Mouse (Mus musculus) limb, embryonic 13.5 days (tissue): ENCODE results near the gene Grik4. TPM values are rescaled to one million over a fixed set of nuclear protein-coding genes. Genes with fewer than 3 reads are reported as not detected.

ENCODE experiments used
- ATAC-seq: fragments of 200-750 bp; cut with Nextera tagmentation; 2 replicates; pipeline ENCODE4 v1.8.0; 2017; ENCODE audit warnings: low read depth, moderate number of reproducible peaks, moderate TSS enrichment; ENCODE audit not compliant: low FRiP score
- H3K27ac ChIP-seq: fragments of 300-500 bp; sonication (generic); 2 replicates; pipeline ENCODE4 v1.5.1; 2015; ENCODE audit warnings: inconsistent platforms, mild to moderate bottlenecking, moderate library complexity
- H3K27me3 ChIP-seq: fragments of 300-500 bp; sonication (generic); 2 replicates; pipeline ENCODE4 v1.6.1; 2015; ENCODE audit warnings: mild to moderate bottlenecking, inconsistent platforms
- H3K36me3 ChIP-seq: fragments of 300-500 bp; sonication (generic); 2 replicates; pipeline ENCODE4 v1.6.1; 2015; ENCODE audit warnings: inconsistent platforms, mild to moderate bottlenecking, moderate library complexity
- H3K4me1 ChIP-seq: fragments of 300-500 bp; sonication (generic); 2 replicates; pipeline ENCODE4 v1.6.1; 2015; ENCODE audit warnings: inconsistent platforms
- H3K4me2 ChIP-seq: fragments of 300-500 bp; sonication (generic); replicated peaks from 2 replicates; pipeline ENCODE4 v1.6.1; 2015; ENCODE audit warnings: inconsistent platforms, mild to moderate bottlenecking, moderate library complexity
- H3K4me3 ChIP-seq: fragments of 300-500 bp; sonication (generic); 2 replicates; pipeline ENCODE4 v1.5.1; 2015; ENCODE audit warnings: moderate library complexity, mild to moderate bottlenecking, inconsistent platforms
- H3K9ac ChIP-seq: fragments of 300-500 bp; sonication (generic); 2 replicates; pipeline ENCODE4 v1.6.1; 2015; ENCODE audit warnings: mild to moderate bottlenecking, inconsistent platforms
- H3K9me3 ChIP-seq: fragments of 300-500 bp; sonication (generic); 2 replicates; pipeline ENCODE4 v1.6.1; 2016; ENCODE audit warnings: inconsistent platforms
- WGBS: fragments of 180-500 bp; shearing (Covaris S2); methylation state at CpG from one replicate; pipeline ENCODE4 v1.1.7; 2015; 5-methylcytosine and 5-hydroxymethylcytosine counted together
- polyA plus RNA-seq: library from polyadenylated mRNA; unstranded; fragments of >200 nt; fragmentation: Nextera tagmentation; extraction: Ambion mirVana; gene quantifications from 2 replicates; pipeline ENCODE4 v1.2.1, GENCODE M21; 2015

The Grik4 gene
- polyA plus RNA-seq, 1 experiment from 2014 or later, result 2.7 TPM

GRCm38 (mm10) chr9:42724099-42724498 lies 220.2 kb downstream of the Grik4 start:
- Histone ChIP-seq H3K4me2 (no peak overlapping the region), H3K27ac (no peak overlapping the region), H3K9ac (no peak overlapping the region), H3K9me3 (no peaks in the 10 kb centered on the region), H3K4me1 (peaks cover 3% of the 10 kb centered on the region; the same call in 1 of the 2 replicates), H3K4me3 (no peak overlapping the region), H3K36me3 (no peaks in the 10 kb centered on the region), H3K27me3 (no peaks in the 10 kb centered on the region)
- 70% methylated on average over 7 of the region's 7 CpGs for WGBS
- ATAC-seq, result no peak

- WGBS, result 58% methylated on average over 4 of the region's 4 CpGs
- Histone ChIP-seq H3K9ac (no peak overlapping the region), H3K4me2 (no peak overlapping the region), H3K27ac (no peak overlapping the region), H3K36me3 (no peaks in the 10 kb centered on the region), H3K4me3 (no peak overlapping the region), H3K9me3 (no peaks in the 10 kb centered on the region), H3K4me1 (peaks cover 13% of the 10 kb centered on the region; the same call in 1 of the 2 replicates), H3K27me3 (no peaks in the 10 kb centered on the region)
- ATAC-seq, result no peak
Measured at GRCm38 (mm10) chr9:42722501-42722900, 221.8 kb downstream of the Grik4 start.

- Histone ChIP-seq H3K27me3 (no peaks in the 10 kb centered on the region), H3K36me3 (no peaks in the 10 kb centered on the region), H3K4me3 (no peak overlapping the region), H3K4me2 (no peak overlapping the region), H3K9ac (no peak overlapping the region), H3K27ac (no peak overlapping the region), H3K4me1 (peaks cover 13% of the 10 kb centered on the region; the same call in 1 of the 2 replicates), H3K9me3 (no peaks in the 10 kb centered on the region)
- 88% methylated on average over 9 of the region's 9 CpGs for WGBS
- no peak for ATAC-seq
Measured at GRCm38 (mm10) chr9:42721718-42722117, 222.6 kb downstream of the Grik4 start.

GRCm38 (mm10) chr9:42721146-42721545 lies 223.1 kb downstream of the Grik4 start:
- WGBS, result 81% methylated on average over 4 of the region's 4 CpGs

GRCm38 (mm10) chr9:42713912-42714311 lies 230.4 kb downstream of the Grik4 start:
- WGBS, result 76% methylated on average over 8 of the region's 8 CpGs
- ATAC-seq, result no peak

More at GRCm38 (mm10) chr9:42721146-42721545, 223.1 kb downstream of the Grik4 start:
- Histone ChIP-seq H3K4me1 (peaks cover 13% of the 10 kb centered on the region; the same call in 1 of the 2 replicates), H3K27ac (no peak overlapping the region), H3K4me3 (no peak overlapping the region), H3K27me3 (no peaks in the 10 kb centered on the region), H3K36me3 (no peaks in the 10 kb centered on the region), H3K9ac (no peak overlapping the region), H3K9me3 (no peaks in the 10 kb centered on the region), H3K4me2 (no peak overlapping the region)
- no peak for ATAC-seq

GRCm38 (mm10) chr9:42705848-42706247 lies 238.4 kb downstream of the Grik4 start:
- H3K9me3 ChIP-seq, result no peaks in the 10 kb centered on the region
- H3K4me1 ChIP-seq, result peaks cover 26% of the 10 kb centered on the region
- H3K27ac ChIP-seq, result no peak overlapping the region
- no peak for ATAC-seq
- H3K36me3 ChIP-seq, result no peaks in the 10 kb centered on the region
- 78% methylated on average over 7 of the region's 7 CpGs for WGBS
- H3K9ac ChIP-seq, result no peak overlapping the region
- no peak overlapping the region for H3K4me2 ChIP-seq
- H3K4me3 ChIP-seq, result no peak overlapping the region
- H3K27me3 ChIP-seq, result peaks cover 3% of the 10 kb centered on the region; the same call in 1 of the 2 replicates

More at GRCm38 (mm10) chr9:42713912-42714311, 230.4 kb downstream of the Grik4 start:
- 0 out of 2 replicates have a peak, but pooled peaks cover 6% of the 10 kb centered on the region for H3K27me3 ChIP-seq
- H3K9me3 ChIP-seq, result no peaks in the 10 kb centered on the region
- H3K4me2 ChIP-seq, result no peak overlapping the region
- no peak overlapping the region for H3K4me3 ChIP-seq
- no peaks in the 10 kb centered on the region for H3K36me3 ChIP-seq
- H3K4me1 ChIP-seq, result peaks cover 24% of the 10 kb centered on the region
- H3K27ac ChIP-seq, result no peak overlapping the region
- no peak overlapping the region for H3K9ac ChIP-seq

GRCm38 (mm10) chr9:42703191-42703854 lies 241.0 kb downstream of the Grik4 start:
- Histone ChIP-seq H3K36me3 (no peaks in the 10 kb centered on the region), H3K4me2 (no peak overlapping the region), H3K9ac (no peak overlapping the region), H3K9me3 (peaks cover 3% of the 10 kb centered on the region), H3K4me1 (peaks cover 22% of the 10 kb centered on the region), H3K27ac (no peak overlapping the region), H3K4me3 (no peak overlapping the region), H3K27me3 (peaks cover 3% of the 10 kb centered on the region; the same call in 1 of the 2 replicates)
- 15% methylated on average over 8 of the region's 8 CpGs for WGBS
- ATAC-seq, result no peak

GRCm38 (mm10) chr9:42702231-42703132 lies 241.8 kb downstream of the Grik4 start:
- WGBS, result 77% methylated on average over 11 of the region's 11 CpGs

GRCm38 (mm10) chr9:42701729-42702128 lies 242.6 kb downstream of the Grik4 start:
- ATAC-seq, result no peak
- no peak overlapping the region for H3K27ac ChIP-seq
- no peak overlapping the region for H3K4me2 ChIP-seq
- H3K4me1 ChIP-seq, result peaks cover 22% of the 10 kb centered on the region
- no peak overlapping the region for H3K9ac ChIP-seq
- no peaks in the 10 kb centered on the region for H3K36me3 ChIP-seq
- 74% methylated on average over 5 of the region's 5 CpGs for WGBS
- H3K27me3 ChIP-seq, result peaks cover 3% of the 10 kb centered on the region; the same call in 1 of the 2 replicates
- H3K4me3 ChIP-seq, result no peak overlapping the region
- H3K9me3 ChIP-seq, result peaks cover 4% of the 10 kb centered on the region

More at GRCm38 (mm10) chr9:42702231-42703132, 241.8 kb downstream of the Grik4 start:
- Histone ChIP-seq H3K4me3 (no peak overlapping the region), H3K27me3 (peaks cover 3% of the 10 kb centered on the region; the same call in 1 of the 2 replicates), H3K9me3 (peaks cover 4% of the 10 kb centered on the region), H3K4me2 (no peak overlapping the region), H3K27ac (0 out of 2 replicates have a peak overlapping the region, but pooled peaks have one; percentile 6), H3K4me1 (peaks cover 22% of the 10 kb centered on the region), H3K36me3 (no peaks in the 10 kb centered on the region), H3K9ac (no peak overlapping the region)
- no peak for ATAC-seq

GRCm38 (mm10) chr9:42693024-42693423 lies 251.3 kb downstream of the Grik4 start:
- Histone ChIP-seq H3K27ac (no peak overlapping the region), H3K4me3 (no peak overlapping the region), H3K9ac (no peak overlapping the region), H3K27me3 (no peaks in the 10 kb centered on the region), H3K4me1 (no peaks in the 10 kb centered on the region), H3K9me3 (no peaks in the 10 kb centered on the region), H3K36me3 (no peaks in the 10 kb centered on the region), H3K4me2 (no peak overlapping the region)
- ATAC-seq, result no peak
- WGBS, result 84% methylated on average over 8 of the region's 8 CpGs

- WGBS, result 33% methylated on average over 4 of the region's 4 CpGs
- H3K9me3 ChIP-seq, result no peaks in the 10 kb centered on the region
- H3K27me3 ChIP-seq, result no peaks in the 10 kb centered on the region
- no peak for ATAC-seq
- H3K4me2 ChIP-seq, result no peak overlapping the region
- no peak overlapping the region for H3K4me3 ChIP-seq
- H3K27ac ChIP-seq, result no peak overlapping the region
- H3K4me1 ChIP-seq, result no peaks in the 10 kb centered on the region
- H3K9ac ChIP-seq, result no peak overlapping the region
- H3K36me3 ChIP-seq, result no peaks in the 10 kb centered on the region
Measured at GRCm38 (mm10) chr9:42688143-42688542, 256.1 kb downstream of the Grik4 start.

GRCm38 (mm10) chr9:42686104-42686503 lies 258.2 kb downstream of the Grik4 start:
- Histone ChIP-seq H3K36me3 (no peaks in the 10 kb centered on the region), H3K9me3 (no peaks in the 10 kb centered on the region), H3K27ac (no peak overlapping the region), H3K4me3 (no peak overlapping the region), H3K9ac (no peak overlapping the region), H3K27me3 (no peaks in the 10 kb centered on the region), H3K4me2 (no peak overlapping the region), H3K4me1 (peaks cover 5% of the 10 kb centered on the region; the same call in 1 of the 2 replicates)
- 87% methylated on average over 5 of the region's 5 CpGs for WGBS
- no peak for ATAC-seq
